Mouse (Mus musculus): Measurements from ENCODE around the gene Eef1a2.

- TF ChIP-seq CTCF (IDR thresholded peaks at IDR 0.05; ENCODE audit: low read depth, low read length): no peak
- no peak for TF ChIP-seq POLR2A (IDR thresholded peaks at IDR 0.05; ENCODE audit: extremely low read depth, insufficient read depth, low read length)
Measured at GRCm38 (mm10) chr2:181201606-181202005, 44.8 kb upstream of the Eef1a2 start.

Data from liver, adult 2 months (tissue).